Mouse (Mus musculus) E14TG2a.4 (cell line): ENCODE results near the gene Stard5.

Experiments
- CTCF ChIP-seq: conservative IDR thresholded peaks from 2 replicates; pipeline ENCODE4 v1.5.1; 2014; ENCODE audit warnings: low read length
- NANOG ChIP-seq: IDR thresholded peaks from 2 replicates; pipeline ENCODE4 v1.6.1; 2014; ENCODE audit warnings: borderline replicate concordance, low read length, mixed read lengths
- POU5F1 ChIP-seq: IDR thresholded peaks from 2 replicates; pipeline ENCODE4 v1.6.1; 2014; ENCODE audit warnings: low read length, borderline replicate concordance

DNA sequence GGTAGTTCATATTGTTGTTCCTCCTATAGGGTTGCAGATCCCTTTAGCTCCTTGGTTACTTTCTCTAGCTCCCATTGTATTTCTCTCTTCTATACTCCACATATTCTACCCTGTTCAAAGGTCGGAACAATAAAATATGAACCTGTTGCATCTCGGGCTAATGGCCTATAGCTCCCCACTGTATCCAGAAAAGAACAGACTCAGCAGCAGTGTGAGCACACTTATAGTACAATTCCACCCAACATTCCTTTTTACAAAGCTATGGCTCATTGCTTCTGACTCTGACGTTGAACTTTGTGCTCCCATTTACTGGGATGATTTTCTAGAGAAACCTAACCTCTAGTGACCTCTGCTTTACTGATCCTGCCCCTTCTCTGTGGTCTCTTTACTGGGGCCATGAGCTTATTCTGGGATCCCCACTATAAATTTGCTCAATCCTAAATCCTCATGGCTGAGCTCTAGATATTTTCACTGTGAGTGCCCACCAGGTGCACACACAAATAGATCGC is 34.4 kb downstream of the Stard5 start:
- TF ChIP-seq CTCF (no peak), POU5F1 (no peak), NANOG (no peak)
